In the genomic region with DNA sequence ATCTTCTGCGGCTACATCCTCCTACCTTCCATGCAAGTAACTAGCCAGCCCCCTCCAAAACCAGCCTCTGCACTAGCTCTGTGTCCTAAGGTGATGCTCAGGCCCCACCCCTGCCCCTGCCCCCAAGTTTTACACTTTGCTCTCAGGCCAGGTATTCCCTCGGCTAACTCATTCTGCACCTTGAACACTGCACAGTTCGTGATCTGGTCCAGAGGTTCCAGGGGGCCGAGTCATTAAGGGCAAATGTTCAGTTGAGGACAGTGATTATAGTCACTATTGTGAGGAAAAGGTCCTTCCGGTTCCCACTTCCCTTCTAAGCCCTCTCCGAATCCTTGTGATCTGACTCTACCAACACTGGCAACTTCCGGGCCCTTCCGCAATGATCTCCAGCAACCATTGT, we compare ENCODE assay signal across 16 mouse cellular contexts. TPM values are rescaled to one million over a fixed set of nuclear protein-coding genes. Genes with fewer than 3 reads are reported as not detected.
"Had no signal": no experiment of that assay in that cellular context is flagged by ENCODE, and none has a peak within 500 bp of the region (broad histone marks: within the 10 kb centered on the region; RNA-seq: fewer than 3 reads in every experiment).

No protein-coding gene starts in this region.

- ATAC-seq: liver, postnatal 0 days; lung, postnatal 0 days; midbrain, embryonic 13.5 days; midbrain, embryonic 15.5 days had no signal

- H3K4me1 ChIP-seq: lung, embryonic 15.5 days; midbrain, embryonic 15.5 days; neural tube, embryonic 12.5 days had no signal

- H3K9ac ChIP-seq: liver, postnatal 0 days; lung, embryonic 15.5 days; midbrain, embryonic 13.5 days; midbrain, embryonic 15.5 days; neural tube, embryonic 12.5 days had no signal

- H3K27me3 ChIP-seq: lung, embryonic 15.5 days; midbrain, embryonic 13.5 days; midbrain, embryonic 15.5 days; neural tube, embryonic 12.5 days had no signal

- H3K27ac ChIP-seq: lung, embryonic 15.5 days; macrophage; midbrain, embryonic 13.5 days; midbrain, embryonic 15.5 days; neural tube, embryonic 12.5 days had no signal

- H3K4me2 ChIP-seq: lung, embryonic 15.5 days; midbrain, embryonic 11.5 days; midbrain, embryonic 13.5 days; midbrain, embryonic 15.5 days; neural tube, embryonic 12.5 days had no signal

- H3K36me3 ChIP-seq: lung, embryonic 15.5 days; midbrain, embryonic 13.5 days; midbrain, embryonic 15.5 days; neural tube, embryonic 12.5 days had no signal

- H3K4me3 ChIP-seq: lung, embryonic 15.5 days; megakaryocyte, embryonic 14.5 days; midbrain, embryonic 13.5 days; midbrain, embryonic 15.5 days; neural tube, embryonic 12.5 days had no signal

- H3K9me3 ChIP-seq: lung, embryonic 15.5 days; midbrain, embryonic 13.5 days; midbrain, embryonic 15.5 days; neural tube, embryonic 12.5 days had no signal

- DNase-seq: liver, postnatal 0 days; lung, adult 2 months; lung, postnatal 14 days; lung, postnatal 36 days; right cerebral cortex, postnatal 14 days; thymus, adult 2 months; thymus, postnatal 25 days; thymus, postnatal 4 days had no signal

RNA-seq across cellular contexts. Expression of a gene that starts 14.7 kb away (rescaled TPM):
- polyA plus RNA-seq: midbrain, embryonic 13.5 days had no signal
